In the genomic region with DNA sequence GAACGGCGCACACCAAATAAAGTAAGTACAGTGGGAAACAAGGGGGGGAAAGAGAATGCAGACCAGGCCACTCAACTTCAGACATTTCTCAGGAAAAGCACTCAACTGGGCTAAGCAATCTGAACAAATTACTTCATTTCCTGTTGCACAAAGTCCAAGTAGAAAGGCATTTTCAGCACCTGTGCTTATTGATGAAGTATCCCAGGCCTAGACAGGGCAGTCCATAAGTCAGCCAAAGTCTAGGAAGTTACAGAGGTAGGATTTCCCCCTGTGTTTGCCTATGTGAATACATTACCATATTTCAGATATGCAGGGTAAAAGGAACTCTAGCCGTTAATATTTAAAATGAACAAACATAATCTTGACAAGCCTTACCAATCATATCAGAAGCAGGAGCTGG, we compare ENCODE assay signal across 12 mouse cellular contexts.
"Had no signal": no experiment of that assay in that cellular context is flagged by ENCODE, and none has a peak within 500 bp of the region (broad histone marks: within the 10 kb centered on the region; RNA-seq: fewer than 3 reads in every experiment).

No protein-coding gene starts in this region.

- H3K27me3 ChIP-seq: liver, embryonic 15.5 days; neural tube, embryonic 12.5 days had no signal

- H3K36me3 ChIP-seq: liver, embryonic 15.5 days; midbrain, embryonic 10.5 days; neural tube, embryonic 12.5 days had no signal

- H3K4me1 ChIP-seq: liver, embryonic 15.5 days; midbrain, embryonic 10.5 days; neural tube, embryonic 12.5 days had no signal

- ATAC-seq: lung, postnatal 0 days had no signal

- H3K9me3 ChIP-seq: liver, embryonic 15.5 days; midbrain, embryonic 10.5 days; neural tube, embryonic 12.5 days had no signal

- DNase-seq: kidney, adult 11 months; kidney, postnatal 14 days; left cerebral cortex, postnatal 4 days; lung, adult 2 months; lung, postnatal 4 days; right cerebral cortex, postnatal 14 days; thymus, postnatal 36 days had no signal

- H3K4me2 ChIP-seq: liver, embryonic 11.5 days; liver, embryonic 15.5 days; neural tube, embryonic 12.5 days had no signal

- H3K9ac ChIP-seq: liver, embryonic 15.5 days; neural tube, embryonic 12.5 days had no signal

- H3K27ac ChIP-seq: liver, embryonic 15.5 days; midbrain, embryonic 10.5 days; neural tube, embryonic 12.5 days had no signal

- H3K4me3 ChIP-seq: liver, embryonic 15.5 days; midbrain, embryonic 10.5 days; neural tube, embryonic 12.5 days had no signal
